Mouse (Mus musculus): ENCODE measurements around the gene Timm10b. TPM values are rescaled to one million over a fixed set of nuclear protein-coding genes. Genes with fewer than 3 reads are reported as not detected.

The Timm10b gene
- polyA plus RNA-seq, 1 experiment from 2014 or later = 183 TPM

Other genes with a start within 250 kb of the Timm10b start
- gene Fam160a2, start 240.0 kb upstream of the Timm10b start, polyA plus RNA-seq (2015; fragmentation: Nextera tagmentation; extraction: Ambion mirVana) = 47.2 and 49.2 TPM in 2 replicates
- gene Cnga4, start 235.5 kb upstream of the Timm10b start, polyA plus RNA-seq (2015; fragmentation: Nextera tagmentation; extraction: Ambion mirVana) = not detected in 2 replicates
- gene Cckbr, start 214.3 kb upstream of the Timm10b start, polyA plus RNA-seq (2015; fragmentation: Nextera tagmentation; extraction: Ambion mirVana) = 0.67 and 0.85 TPM in 2 replicates
- 59.4 and 75.7 TPM in 2 replicates for gene Cavin3, start 157.8 kb upstream of the Timm10b start, polyA plus RNA-seq (2015; fragmentation: Nextera tagmentation; extraction: Ambion mirVana)
- gene Smpd1, start 85.7 kb upstream of the Timm10b start, polyA plus RNA-seq (2015; fragmentation: Nextera tagmentation; extraction: Ambion mirVana) = 58.7 and 60.7 TPM in 2 replicates
- gene Apbb1, start 58.4 kb upstream of the Timm10b start, polyA plus RNA-seq (2015; fragmentation: Nextera tagmentation; extraction: Ambion mirVana) = 62.1 and 62.2 TPM in 2 replicates
- gene Hpx, start 39.9 kb upstream of the Timm10b start, polyA plus RNA-seq (2015; fragmentation: Nextera tagmentation; extraction: Ambion mirVana) = 1.3 and 1.7 TPM in 2 replicates
- 38.7 and 39.2 TPM in 2 replicates for gene Trim3, start 6.5 kb upstream of the Timm10b start, polyA plus RNA-seq (2015; fragmentation: Nextera tagmentation; extraction: Ambion mirVana)
- gene Arfip2, start 360 bp downstream of the Timm10b start, polyA plus RNA-seq (2015; fragmentation: Nextera tagmentation; extraction: Ambion mirVana) = 92.4 and 92.5 TPM in 2 replicates
- gene Gm45799, start 496 bp downstream of the Timm10b start, polyA plus RNA-seq (2015; fragmentation: Nextera tagmentation; extraction: Ambion mirVana) = 13.1 and 32.4 TPM in 2 replicates
- gene Dnhd1, start 10.8 kb downstream of the Timm10b start, polyA plus RNA-seq (2015; fragmentation: Nextera tagmentation; extraction: Ambion mirVana) = 1.7 and 2.0 TPM in 2 replicates
- 377 and 439 TPM in 2 replicates for gene Ilk, start 96.5 kb downstream of the Timm10b start, polyA plus RNA-seq (2015; fragmentation: Nextera tagmentation; extraction: Ambion mirVana)
- 42.9 TPM in 2 replicates for gene Rrp8, start 97.3 kb downstream of the Timm10b start, polyA plus RNA-seq (2015; fragmentation: Nextera tagmentation; extraction: Ambion mirVana)
- 107 and 121 TPM in 2 replicates for gene Taf10, start 104.3 kb downstream of the Timm10b start, polyA plus RNA-seq (2015; fragmentation: Nextera tagmentation; extraction: Ambion mirVana)
- 120 and 123 TPM in 2 replicates for gene Tpp1, start 112.2 kb downstream of the Timm10b start, polyA plus RNA-seq (2015; fragmentation: Nextera tagmentation; extraction: Ambion mirVana)
- gene Dchs1, start 147.6 kb downstream of the Timm10b start, polyA plus RNA-seq (2015; fragmentation: Nextera tagmentation; extraction: Ambion mirVana) = 10.4 and 10.5 TPM in 2 replicates
- gene Mrpl17, start 171.0 kb downstream of the Timm10b start, polyA plus RNA-seq (2015; fragmentation: Nextera tagmentation; extraction: Ambion mirVana) = 378 and 386 TPM in 2 replicates

Data from kidney, embryonic 16.5 days (tissue).